Mouse (Mus musculus) testis, adult 2 months (tissue): ENCODE data around the gene Nol11. TPM values are rescaled to one million over a fixed set of nuclear protein-coding genes. Genes with fewer than 3 reads are reported as not detected.

ENCODE experiments used
- H3K27ac ChIP-seq: fragments of 200-500 bp; 2 replicates; pipeline ENCODE4 v1.5.1; 2012; ENCODE audit warnings: low read depth, low read length; ENCODE audit not compliant: control insufficient read depth, insufficient read depth
- H3K27me3 ChIP-seq: fragments of 200-500 bp; 2 replicates; pipeline ENCODE4 v1.6.1; 2012; ENCODE audit warnings: mild to moderate bottlenecking, low read length, moderate library complexity; ENCODE audit not compliant: control insufficient read depth, insufficient read depth
- H3K36me3 ChIP-seq: fragments of 200-500 bp; 2 replicates; pipeline ENCODE4 v1.6.1; 2012; ENCODE audit warnings: mild to moderate bottlenecking, low read length; ENCODE audit not compliant: control insufficient read depth, insufficient read depth
- H3K4me1 ChIP-seq: fragments of 200-500 bp; 2 replicates; pipeline ENCODE4 v1.6.1; 2012; ENCODE audit warnings: low read length; ENCODE audit not compliant: control insufficient read depth, insufficient read depth
- H3K4me3 ChIP-seq: fragments of 200-500 bp; 2 replicates; pipeline ENCODE4 v1.5.1; 2012; ENCODE audit warnings: low read depth, mild to moderate bottlenecking, low read length, moderate library complexity, mixed read lengths; ENCODE audit not compliant: control insufficient read depth
- CTCF ChIP-seq: fragments of 200-500 bp; IDR thresholded peaks from 2 replicates; pipeline ENCODE4 v1.5.1; 2012; ENCODE audit warnings: low read depth, mild to moderate bottlenecking, inconsistent platforms, low read length, moderate library complexity; ENCODE audit not compliant: control insufficient read depth, insufficient read depth, insufficient replicate concordance
- POLR2A ChIP-seq: fragments of 200-500 bp; IDR thresholded peaks from 2 replicates; pipeline ENCODE4 v1.6.1; 2012; ENCODE audit warnings: low read depth, mild to moderate bottlenecking, inconsistent platforms, low read length, moderate library complexity; ENCODE audit not compliant: control insufficient read depth
- polyA plus RNA-seq: library from polyadenylated mRNA; depleted of rRNA; stranded (reverse); fragments of >200 nt; gene quantifications from 2 replicates; pipeline ENCODE4 v1.2.3, GENCODE M21; 2012; rRNA removed

Nol11 gene
- 3.4 and 4.3 TPM in 2 replicates for polyA plus RNA-seq

DNA sequence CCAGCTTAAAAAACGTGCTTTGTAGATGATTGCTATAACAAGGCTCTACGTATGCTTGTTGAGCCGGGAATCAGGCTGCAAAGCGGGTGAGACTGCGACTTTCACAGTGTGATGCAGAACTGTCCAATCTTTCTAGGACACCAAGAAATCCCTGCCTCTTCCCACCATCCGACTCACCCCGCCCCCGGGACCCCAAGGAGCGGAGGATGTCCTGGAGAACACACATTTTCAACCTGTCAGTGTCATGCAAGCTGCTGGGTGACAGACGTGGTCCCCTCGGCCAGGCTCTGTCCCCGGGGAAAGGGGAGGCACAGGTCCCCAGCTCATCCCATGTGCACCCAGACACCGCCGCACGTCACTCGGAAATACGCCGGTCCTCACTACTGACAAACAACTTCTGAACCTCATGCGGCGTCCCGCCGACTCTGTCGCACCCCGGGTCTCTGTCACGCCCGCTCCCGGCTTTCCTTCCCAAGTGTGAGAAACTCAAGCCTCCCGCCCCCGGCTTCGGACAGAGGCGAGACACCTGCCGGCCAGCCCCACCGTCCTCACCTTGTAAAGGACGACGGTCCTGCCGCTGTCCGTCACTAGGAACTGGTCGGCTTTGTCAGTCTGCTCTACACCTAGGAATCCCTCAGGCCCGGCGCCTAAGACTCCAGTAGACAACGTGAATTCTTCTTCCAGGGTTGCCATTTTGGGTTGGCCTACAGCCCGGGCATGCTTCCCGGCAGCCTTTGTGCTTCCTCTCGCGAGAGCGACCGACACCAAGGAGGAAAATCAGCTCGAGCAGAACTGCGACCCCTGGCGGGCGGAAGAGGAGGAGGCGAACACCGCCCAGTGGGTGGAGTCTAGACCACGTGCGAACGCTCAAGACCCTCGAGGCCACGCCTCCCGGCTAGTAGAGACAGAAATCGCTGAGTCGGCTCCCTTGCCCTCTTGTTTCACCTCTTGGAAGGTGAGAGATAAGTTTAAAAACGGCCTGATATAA, at the start of gene Nol11:
Gene Nol11, minus strand, starts transcription at position 817 of the 988 bp plus-strand sequence.
- TF ChIP-seq CTCF (peak; percentile 97; the same call in 1 of the 2 replicates), POLR2A (peak; percentile 87)
- Histone ChIP-seq H3K4me3 (peak within 1 kb of the TSS; percentile 82), H3K36me3 (no peaks in the 10 kb centered on the region; the same call in 1 of the 2 replicates), H3K27me3 (no peaks in the 10 kb centered on the region), H3K4me1 (no peaks in the 10 kb centered on the region; the same call in 1 of the 2 replicates), H3K27ac (peak within 1 kb of the TSS; percentile 26; the same call in 1 of the 2 replicates)

DNA sequence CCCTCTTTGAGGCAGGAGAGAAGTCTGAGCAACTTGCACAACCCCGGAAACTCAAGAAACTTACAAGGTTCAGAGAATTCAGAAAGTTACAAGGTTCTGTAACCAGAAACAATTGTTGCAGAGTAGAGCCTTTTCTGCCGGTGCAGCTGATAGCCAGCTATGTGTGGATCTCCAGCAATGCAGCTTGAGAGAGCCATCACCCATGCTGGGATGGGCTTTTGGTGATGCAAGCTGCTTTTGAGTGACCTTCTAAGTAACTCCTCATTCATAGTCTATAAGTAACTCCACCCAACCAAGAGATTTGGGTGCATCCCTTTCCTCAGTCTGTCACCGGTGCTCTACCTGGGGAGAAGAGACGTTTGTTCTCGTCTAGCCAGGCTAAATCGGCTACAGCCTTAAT, 49.3 kb upstream of the Nol11 start:
- no peaks in the 10 kb centered on the region for H3K27me3 ChIP-seq
- no peak overlapping the region for H3K4me3 ChIP-seq
- no peak overlapping the region for H3K27ac ChIP-seq
- TF ChIP-seq CTCF (no peak), POLR2A (no peak)
- no peaks in the 10 kb centered on the region for H3K4me1 ChIP-seq
- H3K36me3 ChIP-seq, result no peaks in the 10 kb centered on the region

DNA sequence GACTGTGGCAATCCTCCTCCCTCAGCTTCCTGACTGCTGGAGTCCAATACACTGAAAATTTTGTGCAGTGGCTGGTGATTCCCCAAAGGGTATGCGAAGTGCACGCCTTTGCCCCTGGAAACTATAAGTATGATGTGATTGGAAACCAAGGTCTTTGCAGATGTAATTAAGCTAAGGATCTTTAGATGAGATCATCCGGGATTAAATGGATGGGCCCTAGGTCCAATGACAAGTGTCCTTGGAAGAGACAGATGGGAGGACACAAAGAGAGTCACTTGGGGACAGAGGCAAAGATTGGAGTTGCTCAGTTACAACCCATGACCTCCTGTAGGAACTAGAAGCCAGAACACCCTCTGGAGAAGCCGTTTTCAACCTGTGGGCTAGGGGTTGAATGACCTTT, 48.4 kb upstream of the Nol11 start:
- Histone ChIP-seq H3K36me3 (no peaks in the 10 kb centered on the region), H3K4me1 (no peaks in the 10 kb centered on the region), H3K4me3 (no peak overlapping the region), H3K27ac (no peak overlapping the region), H3K27me3 (no peaks in the 10 kb centered on the region)
- no peak for TF ChIP-seq POLR2A
- no peak for TF ChIP-seq CTCF

DNA sequence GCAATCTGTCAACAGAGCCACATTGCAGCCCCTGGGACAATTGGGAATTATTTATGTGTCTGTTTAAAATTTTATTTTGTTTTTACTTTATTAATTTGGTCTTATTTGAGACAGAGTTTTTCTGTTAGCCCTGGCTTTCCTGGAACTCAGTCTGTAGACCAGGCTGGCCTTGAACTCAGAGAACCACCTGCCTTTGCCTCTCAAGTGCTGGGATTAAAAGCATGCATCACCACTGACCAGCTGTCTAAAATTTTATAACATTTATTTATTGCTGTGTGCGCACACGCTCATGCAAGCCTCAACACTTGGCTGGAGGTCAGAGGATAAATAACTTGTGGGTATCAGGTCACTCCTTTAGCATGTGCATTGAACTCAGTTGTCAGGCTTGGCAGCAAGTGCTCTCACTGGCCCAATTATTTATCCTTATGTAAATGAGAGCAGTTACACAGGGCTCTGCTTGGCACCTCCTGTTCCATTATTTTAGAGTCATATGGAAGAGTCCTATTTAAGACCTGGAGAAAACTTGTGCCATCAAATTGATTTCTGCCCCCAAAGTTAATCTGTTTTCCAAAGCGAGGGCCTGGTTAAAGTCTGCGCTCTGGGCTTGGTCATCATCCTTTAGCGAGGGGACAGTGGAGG, 44.2 kb upstream of the Nol11 start:
- no peak overlapping the region for H3K27ac ChIP-seq
- no peaks in the 10 kb centered on the region for H3K4me1 ChIP-seq
- no peaks in the 10 kb centered on the region for H3K27me3 ChIP-seq
- H3K36me3 ChIP-seq, result no peaks in the 10 kb centered on the region
- no peak overlapping the region for H3K4me3 ChIP-seq
- TF ChIP-seq POLR2A, result no peak
- TF ChIP-seq CTCF, result no peak

DNA sequence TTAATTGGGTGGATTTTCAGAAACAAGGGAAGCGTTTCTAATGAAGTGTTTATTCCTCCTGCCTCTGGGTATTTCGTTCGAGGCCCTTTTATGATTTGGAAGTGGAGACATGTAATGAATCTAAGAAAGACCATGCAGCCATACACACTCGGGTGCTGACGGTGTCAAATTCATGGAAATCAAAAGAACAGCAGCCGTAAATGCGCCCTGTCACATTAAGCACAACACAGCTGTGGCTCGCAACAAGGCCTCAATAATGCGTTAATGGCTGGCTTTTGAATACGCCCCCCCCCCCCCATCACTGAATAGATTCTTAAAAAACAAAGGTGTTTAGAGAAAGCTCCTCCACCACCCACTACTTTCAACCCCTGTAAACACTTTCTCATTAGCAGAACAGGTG, 40.9 kb upstream of the Nol11 start:
- no peak overlapping the region for H3K4me3 ChIP-seq
- H3K36me3 ChIP-seq, result no peaks in the 10 kb centered on the region
- H3K27me3 ChIP-seq, result no peaks in the 10 kb centered on the region
- no peaks in the 10 kb centered on the region for H3K4me1 ChIP-seq
- TF ChIP-seq POLR2A (no peak), CTCF (no peak)
- H3K27ac ChIP-seq, result no peak overlapping the region

DNA sequence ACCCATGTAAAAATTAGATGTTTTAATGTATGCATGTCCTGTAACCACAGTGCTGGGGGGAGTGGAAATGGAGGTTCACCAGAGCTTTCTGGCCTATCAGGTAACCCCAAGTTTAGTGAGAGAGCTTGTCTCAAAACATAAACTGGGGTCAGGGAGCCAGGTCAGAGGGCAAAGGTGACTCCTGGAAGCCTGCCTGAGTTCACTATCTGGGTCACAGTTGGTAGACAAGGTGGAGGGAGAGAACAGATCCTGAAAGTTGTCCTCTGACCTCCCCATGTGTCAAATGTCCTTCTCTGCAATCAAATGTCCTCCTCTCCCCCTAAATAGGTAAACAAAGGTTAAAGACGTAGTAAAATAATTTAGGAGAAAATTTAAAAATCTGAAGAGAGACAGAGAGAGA, 37.2 kb upstream of the Nol11 start:
- H3K36me3 ChIP-seq, result no peaks in the 10 kb centered on the region
- no peak overlapping the region for H3K4me3 ChIP-seq
- TF ChIP-seq POLR2A (no peak), CTCF (no peak)
- H3K27me3 ChIP-seq, result no peaks in the 10 kb centered on the region
- H3K4me1 ChIP-seq, result no peaks in the 10 kb centered on the region
- H3K27ac ChIP-seq, result no peak overlapping the region

DNA sequence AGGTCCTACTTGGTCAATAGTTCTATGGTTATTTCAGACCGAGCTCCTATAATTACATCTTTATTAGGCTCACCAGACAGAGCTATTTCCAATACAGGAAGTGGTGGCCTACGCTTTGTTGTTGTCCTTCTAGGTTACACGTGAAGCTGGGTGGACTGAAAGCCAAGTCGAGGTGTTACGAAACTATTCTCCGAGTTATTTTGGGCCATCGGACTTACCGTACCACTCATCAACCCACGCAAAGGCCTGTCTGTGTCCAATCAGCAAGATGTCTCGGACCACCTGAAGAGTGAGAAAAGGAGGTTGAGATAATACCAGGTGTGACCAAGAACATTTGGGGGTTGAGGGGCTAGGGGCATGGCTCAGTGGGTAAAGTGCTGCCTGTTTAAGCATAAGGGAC, 36.8 kb upstream of the Nol11 start:
- TF ChIP-seq POLR2A (no peak), CTCF (no peak)
- H3K27ac ChIP-seq, result no peak overlapping the region
- no peak overlapping the region for H3K4me3 ChIP-seq
- no peaks in the 10 kb centered on the region for H3K4me1 ChIP-seq
- no peaks in the 10 kb centered on the region for H3K36me3 ChIP-seq
- no peaks in the 10 kb centered on the region for H3K27me3 ChIP-seq
